Mouse (Mus musculus) layer of hippocampus, adult 9-10 months (tissue): ENCODE results near the gene Ntn4.

Experiments
- DNase-seq: peaks from one replicate; pipeline ENCODE4 v3.0.0; 2022; ENCODE audit warnings: low spot score

Gene Ntn4

GRCm38 (mm10) chr10:93783216-93784013 is 142.9 kb downstream of the Ntn4 start:
- DNase-seq = no peak
